Mouse (Mus musculus) cortical plate, adult 2 months (tissue): ENCODE results near the gene Sh2d6.

ENCODE experiments used
- CTCF ChIP-seq: fragments of 200-500 bp; IDR thresholded peaks from 2 replicates; pipeline ENCODE4 v1.5.1; 2011; ENCODE audit warnings: mild to moderate bottlenecking, control low read depth, low read length; ENCODE audit not compliant: insufficient read depth; ENCODE audit errors: extremely low read depth
- POLR2A ChIP-seq: fragments of 200-500 bp; IDR thresholded peaks from 2 replicates; pipeline ENCODE4 v1.6.1; 2011; ENCODE audit warnings: mild to moderate bottlenecking, low read length, control low read depth; ENCODE audit not compliant: insufficient read depth; ENCODE audit errors: extremely low read depth

- no peak for TF ChIP-seq CTCF
- TF ChIP-seq POLR2A: 0 out of 2 replicates have a peak, but pooled peaks have one; percentile 26
These were observed 1.4 kb downstream of the Sh2d6 start for GRCm38 (mm10) chr6:72519892-72520663.
